Mouse (Mus musculus) T-cell, adult 2 months (primary cell): ENCODE measurements around the gene Ppp1r7.
A peak's percentile ranks its signal among the peaks of the same experiment; 100 is the strongest.
"Not testable (repeated sequence)": the region's sequence is repeated elsewhere in the genome, so short reads cannot be mapped to it uniquely, and the experiment has no call there.

Source experiments
- DNase-seq: peaks from one replicate; pipeline ENCODE4 v3.0.0; 2022; ENCODE audit warnings: low spot score

Gene Ppp1r7

GRCm38 (mm10) chr1:93342648-93343503 lies at the start of gene Ppp1r7, which contains the start of gene Pask:
Ppp1r7 (plus strand) TSS chr1:93342854.
Pask (minus strand) TSS chr1:93343482.
- peak; percentile 95 for DNase-seq

- DNase-seq: not testable (repeated sequence)
These were observed 48.2 kb upstream of the Ppp1r7 start for GRCm38 (mm10) chr1:93294491-93294890.

- no peak for DNase-seq
These were observed 42.9 kb upstream of the Ppp1r7 start for GRCm38 (mm10) chr1:93299791-93300190.

- DNase-seq: no peak
These were observed 42.1 kb upstream of the Ppp1r7 start for GRCm38 (mm10) chr1:93300578-93300977.

- peak; percentile 81 for DNase-seq
These were observed 36.9 kb upstream of the Ppp1r7 start, which contains the start of gene Mterf4 for GRCm38 (mm10) chr1:93305581-93306337. Mterf4 (minus strand) TSS chr1:93305915.

GRCm38 (mm10) chr1:93323973-93324372 lies 18.7 kb upstream of the Ppp1r7 start:
- DNase-seq: no peak

GRCm38 (mm10) chr1:93326446-93326845 lies 16.2 kb upstream of the Ppp1r7 start:
- no peak for DNase-seq

GRCm38 (mm10) chr1:93334621-93335020 lies 8.0 kb upstream of the Ppp1r7 start:
- DNase-seq: no peak

GRCm38 (mm10) chr1:93343504-93344047 lies 922 bp downstream of the Ppp1r7 start:
- DNase-seq: peak; percentile 92

GRCm38 (mm10) chr1:93347176-93347575 lies 4.5 kb downstream of the Ppp1r7 start:
- DNase-seq: no peak

- no peak for DNase-seq
These were observed 7.0 kb downstream of the Ppp1r7 start for GRCm38 (mm10) chr1:93349701-93350100.

GRCm38 (mm10) chr1:93352724-93353123 lies 10.1 kb downstream of the Ppp1r7 start:
- no peak for DNase-seq

GRCm38 (mm10) chr1:93362661-93363060 lies 20.0 kb downstream of the Ppp1r7 start:
- no peak for DNase-seq

- no peak for DNase-seq
These were observed 23.0 kb downstream of the Ppp1r7 start for GRCm38 (mm10) chr1:93365641-93366040.

GRCm38 (mm10) chr1:93373665-93374064 lies 31.0 kb downstream of the Ppp1r7 start, which contains the start of gene Ano7:
Ano7 (plus strand) TSS chr1:93373930.
- DNase-seq: no peak

- DNase-seq: no peak
These were observed 34.7 kb downstream of the Ppp1r7 start for GRCm38 (mm10) chr1:93377307-93377706.

GRCm38 (mm10) chr1:93379117-93379516 lies 36.5 kb downstream of the Ppp1r7 start:
- no peak for DNase-seq

GRCm38 (mm10) chr1:93387198-93387597 lies 44.5 kb downstream of the Ppp1r7 start:
- no peak for DNase-seq

GRCm38 (mm10) chr1:93388906-93389305 lies 46.3 kb downstream of the Ppp1r7 start:
- no peak for DNase-seq

- DNase-seq: no peak
These were observed 58.8 kb downstream of the Ppp1r7 start for GRCm38 (mm10) chr1:93401191-93402052.

GRCm38 (mm10) chr1:93403403-93403802 lies 60.7 kb downstream of the Ppp1r7 start:
- DNase-seq: no peak
